Mouse (Mus musculus) megakaryocyte progenitor cell, adult 5-6 weeks (primary cell): ENCODE results near the gene R3hdm1. TPM values are rescaled to one million over a fixed set of nuclear protein-coding genes. Genes with fewer than 3 reads are reported as not detected.

Experiments used
- ATAC-seq: replicated peaks from 2 replicates; pipeline ENCODE4 v1.8.0; 2016; ENCODE audit warnings: mild to moderate bottlenecking, moderate TSS enrichment, inconsistent platforms; ENCODE audit not compliant: poor library complexity
- total RNA-seq, 2 experiments: library from RNA; stranded (forward) in 1 of 2; stranded (reverse) in 1 of 2; fragments of 157-497, 149-512 nt in 1 of 2; fragments of 200-1000 nt in 1 of 2; gene quantifications; 2 replicates each; pipeline versions ENCODE4 v1.2.3 to v1.2.4; 2015 to 2017

R3hdm1 gene
- total RNA-seq (2015) (177 and 192 TPM in 2 replicates), total RNA-seq (2017) (34.4 and 62.2 TPM in 2 replicates)

DNA sequence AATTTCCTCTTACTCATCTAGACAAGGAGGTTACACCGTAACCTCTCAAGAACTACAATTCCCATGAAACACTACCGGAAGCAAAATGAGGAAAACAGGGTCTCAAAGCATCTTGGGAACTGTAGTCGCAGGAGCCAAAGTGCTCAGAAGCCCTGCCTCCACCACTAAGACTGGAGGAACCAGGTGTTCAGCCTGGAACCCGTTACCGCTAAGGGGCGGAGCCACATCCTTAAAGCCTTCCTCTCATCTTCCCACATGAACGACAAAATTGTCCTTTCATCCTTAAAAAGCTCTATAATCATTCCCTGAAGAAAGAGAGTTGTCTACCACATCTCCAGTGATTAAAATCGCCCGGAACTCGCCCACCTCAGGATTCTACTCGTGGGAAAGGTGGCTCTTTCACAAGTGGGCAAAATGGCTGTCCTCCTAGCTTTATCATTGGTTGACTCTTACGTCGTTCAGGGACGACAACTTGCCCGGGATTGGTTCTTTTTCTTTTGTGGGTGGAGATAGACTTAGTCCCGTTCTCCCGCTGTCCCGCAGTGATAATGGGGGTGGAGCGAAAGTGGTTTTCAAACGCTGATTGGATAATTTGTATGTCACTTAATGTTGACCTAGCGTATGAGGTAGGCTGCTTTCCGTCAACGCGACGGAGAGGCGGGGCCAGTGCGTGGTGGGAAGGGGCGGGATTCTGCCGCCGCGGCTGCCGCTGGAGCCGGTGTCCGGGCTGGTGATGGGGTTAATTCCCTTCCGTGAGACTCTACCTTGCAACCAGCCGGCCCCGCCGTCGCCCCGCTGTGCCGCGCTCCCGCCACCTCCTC, at the start of gene R3hdm1, which contains the start of gene Zranb3:
R3hdm1 (plus strand) TSS at position 661 of the 821 bp plus-strand sequence.
Zranb3 (minus strand) TSS at position 407 of the 821 bp plus-strand sequence.
- ATAC-seq = peak; percentile 84

- ATAC-seq = 0 out of 2 replicates have a peak, but pooled peaks have one; percentile 14
Measured at GRCm38 (mm10) chr1:128057269-128057668, 45.8 kb upstream of the R3hdm1 start.

DNA sequence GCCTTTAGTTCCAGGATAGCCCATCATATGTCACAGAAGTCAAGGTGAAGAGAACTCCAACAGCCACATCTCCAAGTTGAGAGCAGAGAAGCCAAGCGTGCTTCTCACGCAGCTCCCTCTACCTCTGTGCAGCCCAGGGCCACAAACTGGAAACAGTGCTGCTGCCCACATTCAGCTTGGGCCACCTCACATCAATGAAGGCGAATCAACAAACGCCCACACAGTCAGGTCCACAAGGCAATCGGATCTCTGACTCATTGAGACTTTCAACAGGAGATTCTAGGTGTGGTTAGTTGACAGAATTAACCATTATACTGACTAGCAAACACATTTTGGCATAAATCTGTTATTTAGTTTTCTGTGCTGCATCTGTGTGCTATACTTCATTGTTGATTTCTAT, 44.5 kb upstream of the R3hdm1 start:
- ATAC-seq = no peak

DNA sequence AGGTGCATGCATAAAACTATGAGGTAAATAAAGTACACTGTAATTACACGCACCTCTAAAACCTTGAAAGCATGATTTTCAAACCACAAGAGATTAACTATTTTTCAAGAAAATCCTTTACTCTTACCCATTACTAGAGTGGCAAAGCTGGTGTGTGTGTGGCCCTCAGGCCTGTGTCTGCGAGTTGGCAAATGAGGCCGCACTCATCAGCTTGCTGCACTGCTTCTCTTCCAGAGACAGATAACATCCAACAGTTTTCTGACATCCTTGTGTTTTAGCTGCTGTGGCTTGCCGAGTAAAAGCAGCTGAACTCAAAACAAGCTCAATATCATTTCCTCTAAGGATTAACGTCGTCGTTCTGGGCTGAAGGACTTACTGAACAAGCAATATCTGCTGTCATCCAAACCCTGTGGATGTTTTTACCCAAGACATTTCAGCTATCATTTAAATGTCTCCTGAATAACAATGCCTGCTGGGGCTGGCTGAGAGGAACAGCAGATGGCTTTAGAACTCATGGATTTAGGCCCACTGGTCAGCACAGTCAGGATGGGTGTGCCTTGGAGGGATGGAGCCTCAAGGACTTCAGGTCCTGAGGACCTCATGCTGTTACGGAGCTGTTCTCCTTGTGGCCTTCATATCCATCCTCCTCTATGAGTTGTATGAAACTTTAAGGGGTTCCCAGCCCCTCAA, 42.3 kb upstream of the R3hdm1 start:
- ATAC-seq = peak; percentile 34; the same call in 1 of the 2 replicates

DNA sequence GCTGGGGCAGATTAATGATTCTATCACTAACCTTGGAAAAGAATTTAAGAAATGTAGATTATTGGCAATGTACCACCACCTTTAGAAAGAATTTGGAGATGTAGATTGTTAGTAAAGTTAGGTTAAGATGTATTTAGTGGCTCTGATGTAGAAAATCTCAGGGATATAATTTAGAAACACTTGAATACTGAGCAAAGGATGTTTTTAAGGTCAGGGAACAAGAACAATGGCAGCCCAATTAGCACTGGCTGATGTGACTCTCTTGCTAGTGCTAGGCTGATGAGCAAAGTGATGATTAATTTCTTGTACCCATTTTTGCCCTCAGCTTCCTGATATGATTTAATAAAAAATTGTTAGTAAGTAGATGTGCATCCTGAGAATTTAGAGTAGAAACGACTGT, 41.7 kb upstream of the R3hdm1 start:
- no peak for ATAC-seq

GRCm38 (mm10) chr1:128062167-128062566, 40.9 kb upstream of the R3hdm1 start:
- ATAC-seq = 0 out of 2 replicates have a peak, but pooled peaks have one; percentile 4

DNA sequence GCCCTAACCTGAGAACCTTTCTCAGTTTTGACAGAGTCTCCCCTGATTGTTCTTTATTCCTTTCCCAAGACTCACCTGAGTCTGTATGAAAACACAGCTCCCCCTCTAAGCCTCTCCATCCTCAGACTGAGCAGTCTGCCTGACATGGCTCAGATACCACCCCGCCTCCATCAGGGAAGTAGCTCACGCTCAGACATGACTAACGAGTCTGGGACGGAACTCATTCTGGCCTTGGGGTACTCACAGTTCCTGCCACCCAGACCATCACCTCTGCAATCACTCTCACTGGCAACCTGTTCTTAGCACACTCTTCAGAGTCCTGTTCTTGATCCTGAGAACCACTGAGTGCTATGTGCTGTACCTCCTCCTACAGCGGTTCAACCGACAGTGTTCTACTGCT, 38.4 kb upstream of the R3hdm1 start:
- no peak for ATAC-seq

GRCm38 (mm10) chr1:128068945-128069397, 34.1 kb upstream of the R3hdm1 start:
- peak; percentile 91 for ATAC-seq

- ATAC-seq = no peak
Measured at GRCm38 (mm10) chr1:128070003-128070402, 33.1 kb upstream of the R3hdm1 start.

GRCm38 (mm10) chr1:128073051-128073450, 30.1 kb upstream of the R3hdm1 start:
- ATAC-seq = no peak

GRCm38 (mm10) chr1:128076791-128077479, 26.2 kb upstream of the R3hdm1 start:
- no peak for ATAC-seq

- no peak for ATAC-seq
Measured at GRCm38 (mm10) chr1:128077788-128078187, 25.3 kb upstream of the R3hdm1 start.

DNA sequence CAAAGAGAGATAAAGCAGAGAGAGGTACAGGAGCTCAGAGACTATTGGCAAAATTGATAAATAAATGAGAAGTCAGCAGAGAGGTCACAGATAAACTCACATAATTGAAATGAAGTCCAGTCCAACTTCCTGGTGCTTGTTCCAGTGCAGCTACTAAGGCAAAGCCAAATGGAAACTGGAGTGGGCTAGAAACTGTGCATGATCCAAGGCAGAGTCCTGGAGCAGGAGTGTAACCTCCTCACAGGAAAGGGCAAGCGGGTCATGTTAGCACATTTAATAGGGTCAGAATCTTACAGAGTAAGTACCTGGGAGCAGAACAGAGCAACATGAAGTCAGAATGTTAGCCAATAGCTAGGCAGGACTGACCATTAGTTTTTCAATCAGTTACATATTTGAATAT, 24.5 kb upstream of the R3hdm1 start:
- no peak for ATAC-seq

- ATAC-seq = peak; percentile 61
Measured at GRCm38 (mm10) chr1:128080936-128081696, 22.0 kb upstream of the R3hdm1 start.

DNA sequence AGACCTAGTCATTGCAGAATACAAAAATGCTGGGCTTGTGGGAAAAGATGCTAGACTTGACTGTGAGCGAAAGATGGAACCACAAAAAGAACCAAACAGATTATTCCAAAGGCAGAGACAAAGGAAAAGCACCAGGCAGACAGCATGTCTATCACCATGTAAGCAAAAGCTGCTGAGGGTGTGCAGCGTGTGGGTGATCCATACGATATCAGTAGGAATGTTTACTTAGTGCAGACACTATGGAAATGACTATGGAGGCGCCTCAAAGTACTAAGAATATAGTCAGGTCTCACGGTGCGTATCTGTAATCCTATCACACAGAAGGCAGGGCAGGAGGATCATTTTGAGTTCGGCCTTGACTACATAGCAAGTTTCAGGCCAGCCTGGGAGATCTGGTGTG, 21.2 kb upstream of the R3hdm1 start:
- no peak for ATAC-seq

DNA sequence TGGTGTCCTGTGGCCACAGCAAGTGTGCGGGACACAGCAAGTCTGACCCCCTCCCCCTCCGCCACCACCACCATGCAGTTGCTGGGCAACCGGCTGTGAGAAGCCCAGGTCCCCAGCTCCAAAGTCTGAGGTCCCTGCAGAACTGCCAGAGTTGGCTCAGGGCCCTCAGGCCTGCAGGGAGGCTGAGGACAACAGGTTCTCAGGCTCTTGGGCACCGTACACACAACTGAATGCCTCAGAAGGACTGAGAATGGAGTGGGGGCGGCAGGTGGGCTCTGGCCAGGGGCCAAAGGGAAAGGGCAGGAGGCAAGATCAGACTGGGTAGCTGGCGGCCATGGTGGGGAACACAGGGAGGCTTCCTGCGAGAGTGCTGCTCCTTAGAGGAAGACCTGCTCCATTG, 20.3 kb upstream of the R3hdm1 start:
- ATAC-seq = no peak

- ATAC-seq = no peak
Measured at GRCm38 (mm10) chr1:128094686-128095085, 8.4 kb upstream of the R3hdm1 start.

GRCm38 (mm10) chr1:128098309-128098708, 4.8 kb upstream of the R3hdm1 start:
- ATAC-seq = no peak

- peak; percentile 40 for ATAC-seq
Measured at GRCm38 (mm10) chr1:128102251-128102640, 855 bp upstream of the R3hdm1 start.

- ATAC-seq = peak; percentile 17
Measured at GRCm38 (mm10) chr1:128103520-128104088, 503 bp downstream of the R3hdm1 start.
